Mouse (Mus musculus): ENCODE results near the gene Zp1. TPM values are rescaled to one million over a fixed set of nuclear protein-coding genes. Genes with fewer than 3 reads are reported as not detected.
A peak's percentile ranks its signal among the peaks of the same experiment; 100 is the strongest.

Gene Zp1
- total RNA-seq, 1 experiment from 2014 or later = not detected

DNA sequence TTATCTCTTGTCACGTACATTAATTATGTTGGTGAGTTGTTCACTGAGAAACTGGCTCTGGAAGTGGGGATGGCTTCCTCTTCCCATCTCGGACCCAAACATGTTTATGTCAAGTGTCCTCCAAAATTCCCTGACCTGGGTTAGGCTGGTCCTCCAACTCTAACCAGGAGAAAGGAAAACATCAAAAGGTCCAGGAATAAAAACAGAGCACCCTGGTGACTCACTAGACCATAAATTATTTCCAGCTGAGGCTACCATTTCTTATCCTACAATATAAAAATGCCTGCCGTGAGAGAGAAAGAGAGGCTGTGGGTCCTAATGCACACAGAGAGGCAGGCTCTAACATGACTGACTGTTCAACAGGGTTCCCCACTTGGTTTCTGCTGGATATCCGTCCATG, 3.8 kb upstream of the Zp1 start:
- no peak for DNase-seq

DNA sequence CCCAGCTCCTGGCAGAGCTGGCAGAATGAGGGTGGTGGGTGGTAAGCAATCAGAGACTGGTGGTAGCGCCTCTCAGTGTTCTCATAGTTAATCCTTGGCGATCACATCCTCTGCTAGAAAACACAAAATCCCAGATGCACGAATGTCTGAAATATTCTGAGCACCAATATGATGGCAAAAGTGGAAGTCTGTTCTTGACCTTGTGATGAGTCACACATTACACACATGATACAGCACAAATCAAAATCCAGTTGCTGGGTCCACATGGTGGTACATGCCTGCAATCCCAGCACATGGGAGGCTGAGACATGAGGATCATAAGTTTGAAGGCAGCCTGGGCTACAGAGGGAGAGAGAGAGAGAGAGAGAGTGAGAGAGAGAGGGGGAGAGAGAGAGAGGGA, 626 bp upstream of the Zp1 start:
- no peak for DNase-seq

DNA sequence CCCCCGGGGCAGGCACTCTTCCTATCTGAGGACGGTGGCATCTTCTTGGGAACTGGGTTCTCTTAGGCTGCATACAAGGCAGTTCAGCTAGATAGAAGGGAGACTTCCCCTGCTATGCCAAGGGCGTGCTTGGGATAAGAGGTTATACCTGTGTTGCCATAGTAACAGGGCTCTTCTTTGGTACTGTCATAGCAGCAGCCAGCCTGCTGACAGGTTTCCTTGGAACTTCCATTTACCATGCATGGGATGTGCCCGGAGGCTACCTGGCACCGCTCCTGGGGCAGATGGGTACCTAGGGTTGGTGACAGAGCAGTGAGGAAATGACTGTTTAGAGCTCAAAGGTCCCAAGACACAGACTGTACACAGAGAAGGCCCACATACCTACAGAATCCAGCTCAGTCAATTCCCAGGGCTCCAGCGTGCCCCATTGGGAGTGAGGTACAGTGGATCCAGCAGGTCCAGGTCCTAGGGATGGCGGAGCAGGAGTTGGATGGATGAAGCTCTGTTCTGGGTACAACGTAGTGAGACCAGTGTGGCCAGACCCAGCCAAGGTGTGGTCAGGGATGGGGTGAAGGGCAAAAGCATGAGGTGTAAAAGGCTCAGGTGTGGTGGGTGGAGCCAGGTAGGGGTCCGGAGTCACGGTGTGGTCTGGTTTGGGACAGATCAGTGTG, 2.0 kb downstream of the Zp1 start:
- DNase-seq = no peak

DNA sequence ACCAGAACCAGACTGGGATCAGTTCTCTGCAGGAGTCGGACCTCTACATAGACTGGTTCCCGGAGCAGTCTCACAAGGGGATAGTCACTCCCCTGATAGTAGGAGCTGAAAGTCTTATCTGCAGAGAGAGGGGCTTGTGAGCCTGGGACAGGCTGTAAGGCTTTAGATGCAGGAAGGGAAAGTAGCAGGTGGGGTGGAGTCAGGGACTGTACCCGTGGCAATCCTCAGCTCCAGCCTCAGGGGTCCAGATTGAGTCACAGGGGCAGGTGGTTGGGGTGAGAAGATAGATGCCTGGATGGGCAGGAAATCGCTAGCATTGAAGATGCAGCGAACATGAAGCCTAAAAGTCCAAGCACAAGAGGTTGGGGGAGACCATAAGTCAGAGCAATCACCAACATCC, 3.9 kb downstream of the Zp1 start:
- DNase-seq = no peak

DNA sequence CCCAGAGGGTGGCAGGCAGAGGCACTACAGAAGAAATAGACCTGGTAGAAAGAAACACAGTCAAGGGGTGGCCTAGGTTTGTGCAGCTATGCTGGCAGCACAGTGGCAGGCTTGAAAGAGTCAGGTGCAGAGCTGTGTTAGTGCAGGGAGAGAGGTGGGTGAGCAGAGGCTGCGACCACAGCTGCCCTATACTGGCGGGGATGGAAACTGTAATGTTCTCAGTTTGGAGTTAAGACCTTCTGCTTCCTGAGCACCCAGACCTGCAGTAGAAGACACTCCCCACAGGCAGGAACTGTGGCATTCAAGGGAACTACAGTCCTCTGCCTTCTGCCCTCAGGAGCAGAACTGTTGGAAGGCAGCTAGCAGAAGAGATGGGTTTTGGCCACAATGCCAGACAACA, 5.6 kb downstream of the Zp1 start:
- no peak for DNase-seq

DNA sequence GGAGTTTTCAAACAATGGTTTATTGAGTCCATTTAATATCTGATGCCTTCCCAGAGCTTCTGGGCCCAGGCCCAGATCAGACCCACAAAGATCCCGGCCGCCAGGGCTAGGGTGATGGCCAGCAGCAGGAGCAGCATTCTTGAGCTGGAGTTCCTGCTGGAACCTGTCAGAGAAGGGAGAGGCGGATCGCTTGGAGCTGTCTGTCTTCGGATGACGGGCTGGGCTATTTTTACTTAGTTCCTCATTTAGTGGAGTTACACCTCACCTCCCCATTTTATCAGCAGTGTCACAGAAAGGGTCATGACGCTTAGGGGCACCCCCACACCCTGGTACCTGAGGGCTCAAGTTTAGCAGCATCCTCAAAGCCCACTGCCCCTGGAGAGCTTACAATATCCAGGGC, 6.1 kb downstream of the Zp1 start:
- no peak for DNase-seq

DNA sequence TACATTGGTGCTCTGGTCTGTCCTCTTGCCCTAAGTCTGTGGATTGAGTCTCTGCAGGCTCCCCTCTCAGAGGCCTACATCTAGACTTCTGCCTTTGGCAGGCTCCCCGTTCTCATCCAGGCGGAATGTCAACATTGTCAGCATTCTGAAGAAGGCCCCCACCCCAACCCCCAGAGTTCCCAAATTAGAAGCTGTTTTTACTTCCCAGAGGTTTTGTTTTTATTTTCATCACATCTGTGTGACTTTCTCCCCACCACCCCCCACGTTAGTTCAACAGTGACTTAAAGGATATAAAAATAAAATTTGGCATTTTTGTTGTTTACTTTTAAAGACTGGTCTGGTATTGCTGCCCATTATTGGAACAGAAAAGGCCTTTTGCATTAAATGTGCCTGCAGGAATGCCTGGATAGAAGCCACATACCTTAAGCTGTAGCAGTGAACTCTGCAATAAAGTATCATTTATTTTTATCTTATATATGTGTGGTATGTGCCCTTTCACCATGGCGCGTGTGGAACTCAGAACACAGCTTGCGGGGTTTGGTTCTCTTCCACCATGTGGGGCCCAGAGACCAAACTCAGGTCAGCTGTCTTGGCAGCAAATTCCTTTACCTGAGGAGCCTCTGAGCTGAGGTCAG, 11.2 kb downstream of the Zp1 start:
- DNase-seq = no peak

DNA sequence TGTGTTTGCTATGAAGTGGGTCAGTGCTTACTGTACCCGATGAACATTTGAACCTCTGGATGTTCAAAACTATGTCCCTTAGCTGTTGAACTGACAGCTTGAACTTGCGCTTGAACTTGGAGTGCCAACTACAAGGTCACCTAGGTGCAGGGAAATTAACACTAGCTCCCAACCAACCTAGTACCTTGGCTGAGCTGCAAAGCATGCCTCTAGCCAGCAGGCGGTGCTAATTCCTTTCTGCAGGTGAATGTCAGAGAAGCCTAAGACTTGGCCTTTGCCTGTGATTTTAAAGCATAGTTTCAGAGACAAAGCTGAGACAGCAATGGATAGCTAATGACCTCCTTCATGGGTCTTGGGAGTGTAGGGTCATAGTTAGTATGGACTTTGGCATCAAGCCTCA, 12.5 kb downstream of the Zp1 start:
- peak; percentile 53 for DNase-seq

DNA sequence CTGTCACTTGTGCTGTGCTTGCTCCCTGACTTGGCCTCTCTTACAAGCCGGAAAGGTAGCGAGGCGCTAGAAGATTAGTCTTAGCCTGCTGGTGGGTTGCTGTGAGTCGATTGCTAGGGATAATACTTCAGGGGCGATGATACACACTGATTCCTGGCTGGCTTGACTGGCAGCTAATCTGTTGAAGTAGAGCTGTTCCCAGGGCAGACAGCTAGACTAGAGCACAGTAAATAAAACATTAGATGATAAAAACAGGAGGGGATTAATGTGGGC, 14.8 kb downstream of the Zp1 start:
- DNase-seq = no peak

DNA sequence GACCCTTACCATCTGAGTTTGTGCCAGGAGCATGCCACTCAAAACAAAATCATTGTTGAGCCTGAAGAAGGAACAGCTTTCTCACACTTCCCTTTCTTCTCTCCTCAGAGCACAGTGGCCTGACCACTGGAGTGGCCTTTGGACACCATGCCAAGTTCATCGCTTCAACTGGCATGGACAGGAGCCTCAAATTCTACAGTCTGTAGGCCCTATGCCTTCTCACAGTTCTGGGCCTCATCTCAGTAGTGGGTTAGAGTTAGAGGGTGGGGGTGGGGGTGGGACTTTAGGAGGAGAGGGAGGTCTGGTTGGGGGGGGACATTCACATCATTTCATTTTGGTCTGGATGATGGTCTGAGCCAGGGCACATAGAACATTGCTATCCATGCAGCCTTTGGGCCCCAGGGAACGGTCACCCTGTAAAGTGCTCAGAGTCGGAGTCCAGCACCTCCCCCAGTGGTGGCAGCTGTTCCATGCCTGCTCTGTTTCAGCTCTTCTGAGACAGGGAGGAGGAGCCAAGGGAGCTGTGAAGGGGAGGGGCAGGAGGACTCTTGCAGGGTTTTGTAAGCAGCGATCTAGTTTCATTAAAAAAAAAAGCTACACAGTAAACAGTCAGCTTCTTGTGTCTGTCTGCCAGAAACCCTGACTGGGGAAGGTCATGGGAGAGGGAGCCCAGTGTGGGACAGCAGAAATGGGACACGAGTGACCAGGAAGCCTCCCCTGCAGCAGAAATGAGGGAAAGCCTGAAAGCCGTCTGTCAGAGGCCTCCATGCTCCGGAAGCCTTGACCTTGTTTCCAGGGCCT, 15.3 kb downstream of the Zp1 start:
- peak; percentile 70 for DNase-seq

DNA sequence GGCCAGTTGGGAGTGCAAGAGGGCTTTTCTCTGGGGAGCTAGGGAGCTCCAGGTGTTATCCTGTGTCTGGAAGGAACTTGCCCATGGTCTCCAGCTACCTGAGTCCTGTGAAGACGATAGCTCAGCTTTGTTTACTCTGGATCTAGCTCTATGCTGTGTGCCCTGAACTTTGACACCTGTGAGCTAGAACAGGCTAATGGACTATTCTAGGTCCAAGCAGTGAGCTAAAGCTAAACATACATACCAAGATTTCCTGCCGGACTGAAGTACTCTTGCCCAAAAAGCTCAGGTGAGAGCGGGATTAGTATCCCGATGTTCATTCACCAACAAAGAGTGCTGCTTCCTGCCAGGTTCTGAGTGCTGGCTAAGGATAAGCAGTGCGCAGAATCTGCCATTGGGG, 15.9 kb downstream of the Zp1 start:
- DNase-seq = no peak

DNA sequence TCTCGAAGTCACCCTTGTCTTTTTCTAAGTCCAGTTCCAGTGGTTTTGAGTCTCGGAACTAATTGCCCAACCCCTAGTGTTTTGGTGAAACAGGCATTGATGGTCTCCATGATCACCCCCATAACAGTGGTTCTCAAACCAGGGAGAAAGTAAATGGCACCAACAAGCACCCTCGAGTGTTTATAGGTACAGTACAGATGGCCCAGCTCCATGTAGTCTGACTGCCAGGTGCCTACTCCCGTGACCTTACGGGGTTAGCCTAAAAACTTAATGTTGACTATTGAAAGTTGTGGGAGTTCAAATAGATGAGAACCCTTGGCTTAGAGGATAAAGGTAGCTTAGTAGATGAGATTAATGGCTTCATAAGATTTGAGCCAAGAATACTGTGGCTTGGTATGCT, 19.4 kb downstream of the Zp1 start:
- DNase-seq = no peak

DNA sequence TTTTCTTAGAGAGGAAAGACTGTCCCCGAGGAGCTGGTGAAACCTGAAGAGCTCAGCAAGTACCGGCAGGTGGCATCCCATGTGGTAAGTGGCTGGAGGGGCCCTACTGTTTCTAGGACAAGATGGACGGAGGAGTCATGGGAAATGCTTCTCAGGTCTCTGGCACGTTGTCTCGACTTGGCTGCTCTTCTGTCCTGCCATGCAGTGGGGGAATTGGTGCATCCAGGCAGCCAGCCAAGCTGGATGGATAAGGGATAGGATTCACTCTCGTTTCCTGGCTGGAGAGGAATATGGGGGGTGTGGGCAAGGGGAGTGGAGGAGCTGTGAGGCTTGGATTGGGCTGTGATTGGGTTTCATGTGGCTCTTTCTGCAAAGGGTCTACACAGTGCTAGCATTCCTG, 20.1 kb downstream of the Zp1 start:
- no peak for DNase-seq

DNA sequence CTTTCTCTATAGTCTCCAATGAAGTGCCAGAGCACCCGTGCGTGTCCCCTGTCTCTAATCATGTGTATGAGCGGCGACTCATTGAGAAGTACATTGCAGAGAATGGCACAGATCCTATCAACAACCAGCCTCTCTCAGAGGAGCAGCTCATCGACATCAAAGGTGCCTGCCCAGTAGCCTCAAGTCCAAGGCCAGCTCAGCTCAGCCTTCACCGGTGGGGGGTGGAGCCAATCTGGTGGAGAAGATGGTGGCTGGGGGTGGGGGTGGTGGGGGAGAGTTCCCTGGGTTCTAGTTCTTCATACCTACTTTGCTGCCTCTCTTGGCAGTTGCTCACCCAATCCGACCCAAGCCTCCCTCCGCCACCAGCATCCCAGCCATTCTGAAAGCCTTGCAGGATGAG, 22.9 kb downstream of the Zp1 start:
- DNase-seq = no peak

DNA sequence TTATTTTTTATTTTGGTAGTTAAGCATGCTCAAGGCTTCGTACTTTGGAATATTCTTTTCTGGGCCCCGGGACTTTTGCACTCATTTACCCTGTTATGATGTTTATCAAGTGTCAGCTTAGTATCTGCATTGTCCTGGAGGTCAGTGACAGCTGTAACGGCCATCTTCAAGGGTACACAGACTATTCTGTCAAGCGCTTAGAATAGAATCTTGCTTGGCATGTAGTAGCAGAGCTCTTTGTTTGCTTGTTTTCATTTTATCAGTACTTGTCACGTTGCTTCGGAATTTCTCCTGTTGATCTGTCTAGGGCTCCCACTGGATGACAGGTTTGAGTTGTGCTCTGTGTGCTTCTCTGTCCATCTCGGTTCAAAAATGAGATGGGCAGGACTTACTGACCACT, 23.6 kb downstream of the Zp1 start:
- no peak for DNase-seq

DNA sequence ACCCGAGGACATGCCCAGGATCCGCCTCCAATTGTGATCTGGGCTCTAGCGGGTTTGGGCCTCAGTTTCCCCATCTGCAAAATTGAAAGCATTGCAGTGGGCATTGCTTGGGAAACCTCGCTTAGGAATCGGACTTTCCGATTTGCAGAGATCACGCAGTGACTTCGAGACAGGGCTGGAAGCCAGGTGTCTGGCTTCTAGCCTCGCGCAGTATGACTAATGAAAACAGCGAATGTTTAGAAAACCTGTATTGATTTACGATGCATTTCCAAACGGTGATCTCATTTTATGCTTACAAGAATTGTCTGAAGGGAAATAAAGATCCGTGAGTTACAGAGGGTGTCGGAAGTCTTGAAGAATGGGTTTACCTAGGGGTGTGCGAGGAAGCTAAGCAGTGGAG, 24.7 kb downstream of the Zp1 start:
- DNase-seq = peak; percentile 29

DNA sequence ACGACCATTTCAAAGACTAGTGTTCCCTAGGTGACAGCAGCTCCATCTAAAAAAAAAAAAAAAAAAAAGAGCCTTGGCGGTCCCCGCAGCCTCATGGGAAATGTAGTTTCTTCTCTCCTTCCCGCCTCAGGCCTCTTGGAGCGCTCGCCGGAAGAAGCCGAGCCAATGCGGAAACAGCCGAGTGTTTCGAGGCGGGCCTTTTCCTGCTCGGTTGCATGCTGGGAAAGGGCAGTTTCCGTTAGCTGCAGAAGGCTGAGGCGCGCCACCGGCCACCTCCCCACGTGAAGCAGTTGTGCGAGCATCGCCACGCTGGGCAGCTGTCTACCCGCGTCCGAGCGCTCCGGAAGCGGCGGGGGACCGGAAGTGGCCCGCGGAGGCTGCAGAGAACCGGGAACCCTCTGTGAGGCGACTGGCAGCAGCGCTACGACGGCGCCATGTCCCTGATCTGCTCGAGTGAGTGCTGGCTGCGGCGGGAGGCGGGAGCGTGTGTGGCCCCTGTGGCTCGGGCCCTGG, 25.4 kb downstream of the Zp1 start, which contains the start of gene Prpf19:
Gene Prpf19 (plus strand): TSS at position 216 of the 513 bp plus-strand sequence.
- DNase-seq = peak; percentile 96

DNA sequence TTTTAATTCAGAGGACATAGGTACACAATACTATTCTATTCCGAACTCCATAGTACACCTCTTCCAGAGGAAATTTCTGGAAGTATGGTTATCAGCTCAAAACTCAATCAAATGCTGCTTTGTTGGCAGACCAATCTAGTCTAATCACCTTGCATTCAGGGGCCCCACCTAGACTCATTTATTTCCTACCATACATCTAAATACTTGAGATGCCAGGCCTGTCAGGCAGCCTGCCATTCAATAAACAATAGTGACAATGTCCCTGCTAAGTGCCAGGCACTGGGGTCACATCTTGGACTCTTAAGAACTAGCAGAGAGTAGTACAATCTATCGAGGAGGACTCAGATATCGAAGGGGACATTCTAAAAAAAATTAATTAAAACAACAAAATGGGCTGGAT, 28.2 kb downstream of the Zp1 start:
- DNase-seq = no peak

DNA sequence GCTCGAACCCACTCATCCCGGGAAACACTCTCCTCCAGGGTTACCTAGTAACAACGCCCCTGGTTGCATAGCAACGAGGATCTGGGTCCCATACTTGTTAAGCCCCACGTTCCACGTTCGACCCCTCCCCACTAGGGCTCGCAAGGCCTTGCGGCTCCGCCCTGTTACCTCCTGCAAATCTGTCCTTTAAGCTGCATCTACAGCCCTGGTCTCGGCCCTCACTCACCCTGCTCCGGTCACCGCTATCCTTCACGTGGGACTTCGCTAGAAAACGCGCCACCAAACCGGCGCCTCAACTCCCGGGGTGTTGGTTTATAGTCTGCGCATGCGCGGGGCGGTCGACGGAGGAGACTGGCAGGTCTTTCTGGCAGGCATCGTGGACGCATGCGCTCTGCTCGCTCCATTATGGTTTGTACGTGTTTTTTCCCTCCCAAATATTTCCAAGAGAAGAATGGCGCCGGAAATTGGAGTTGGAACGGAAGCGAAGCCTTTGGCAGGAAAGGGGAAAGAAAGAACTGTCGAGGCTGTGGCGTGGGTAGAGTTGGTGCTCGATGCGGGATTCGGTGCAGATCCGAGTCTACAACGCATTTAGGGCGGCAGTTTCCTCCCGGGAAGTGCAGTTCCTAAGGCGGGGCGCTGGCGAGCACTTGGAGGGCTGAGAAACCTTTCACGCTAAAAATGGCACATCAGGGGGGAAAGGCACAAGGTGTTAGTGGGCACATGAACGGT, 38.8 kb downstream of the Zp1 start, which contains the start of gene Tmem109:
Gene Tmem109 (minus strand): TSS at position 576 of the 729 bp plus-strand sequence.
- peak; percentile 94 for DNase-seq

DNA sequence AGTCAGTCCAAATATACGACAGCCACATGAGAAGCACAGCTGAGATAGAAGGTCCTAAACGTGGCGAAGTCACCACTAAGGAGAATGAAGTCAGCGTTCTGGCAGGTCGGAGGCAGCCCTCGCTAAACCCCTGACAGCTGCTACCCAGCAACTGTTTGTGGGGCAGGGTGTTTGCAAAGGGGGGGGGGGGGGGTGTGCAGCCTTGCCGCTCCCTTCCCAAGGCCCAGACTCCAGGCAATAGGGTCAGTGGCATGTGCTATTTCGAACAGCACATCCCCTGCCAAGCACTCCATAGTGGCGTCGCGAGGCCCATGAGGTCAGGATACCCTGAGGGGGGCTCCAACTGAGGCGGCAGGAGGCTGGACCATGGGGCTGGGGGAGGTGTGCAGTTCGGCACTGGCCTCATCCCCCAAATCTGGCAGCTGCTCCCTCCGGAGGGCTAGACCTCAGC, 39.4 kb downstream of the Zp1 start:
- DNase-seq = no peak

DNA sequence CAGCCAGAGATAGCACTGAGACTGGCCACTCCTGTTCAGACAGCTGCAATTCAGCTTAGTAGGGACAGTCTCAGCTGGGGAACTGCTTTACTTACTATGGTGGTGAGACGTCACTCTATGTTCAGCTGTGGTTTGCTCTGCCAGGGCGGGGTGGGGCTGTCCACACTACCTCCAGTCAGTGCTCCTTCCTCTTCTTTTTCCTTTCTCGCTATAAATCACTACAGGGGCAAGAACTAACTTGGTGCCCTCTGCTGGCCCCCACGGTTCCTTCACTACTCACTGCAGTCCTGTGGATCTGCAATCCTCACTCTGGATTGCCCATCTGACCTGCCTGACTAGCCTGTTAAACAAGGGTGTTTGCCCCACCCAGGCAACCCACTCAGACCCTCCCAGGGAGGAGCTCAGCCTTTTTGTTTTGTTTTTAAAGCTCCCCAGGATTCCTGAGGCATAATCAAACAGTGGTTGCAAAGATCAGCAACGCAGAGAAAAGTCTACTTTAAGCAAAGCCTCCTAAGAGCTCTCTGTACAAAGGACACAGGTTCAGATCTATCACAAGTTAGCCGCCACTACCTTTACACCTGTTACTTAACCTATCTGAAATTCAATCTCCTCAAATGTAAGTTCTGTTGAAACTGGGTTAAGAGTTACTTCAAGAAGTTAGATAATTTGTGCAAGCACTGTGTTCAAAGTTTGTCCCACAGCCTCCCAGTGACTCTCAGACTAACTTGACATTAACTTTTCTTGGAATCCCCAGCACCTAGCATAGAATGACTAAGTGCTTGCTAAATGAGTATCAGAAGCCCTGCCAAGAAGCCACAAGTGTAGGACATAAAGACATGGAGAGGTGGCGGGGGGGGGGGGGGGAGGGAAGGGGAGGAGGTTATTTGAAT, 40.1 kb downstream of the Zp1 start:
- DNase-seq = no peak
